Mouse (Mus musculus) liver, embryonic 15.5 days (tissue): ENCODE results near the gene Mapk8ip1. TPM values are rescaled to one million over a fixed set of nuclear protein-coding genes. Genes with fewer than 3 reads are reported as not detected.
A peak's percentile ranks its signal among the peaks of the same experiment; 100 is the strongest.

ENCODE experiments used
- ATAC-seq: fragments of 200-750 bp; cut with Nextera tagmentation; 2 replicates; pipeline ENCODE4 v1.8.0; 2017; ENCODE audit warnings: moderate number of reproducible peaks, mild to moderate bottlenecking, moderate library complexity; ENCODE audit not compliant: insufficient read depth
- H3K27ac ChIP-seq: fragments of 300-500 bp; sonication (generic); replicated peaks from 2 replicates; pipeline ENCODE4 v1.5.1; 2015; ENCODE audit warnings: mild to moderate bottlenecking, inconsistent platforms
- H3K27me3 ChIP-seq: fragments of 300-500 bp; sonication (generic); 2 replicates; pipeline ENCODE4 v1.6.1; 2015; ENCODE audit warnings: mild to moderate bottlenecking, inconsistent platforms
- H3K36me3 ChIP-seq: fragments of 300-500 bp; sonication (generic); replicated peaks from 2 replicates; pipeline ENCODE4 v1.6.1; 2015; ENCODE audit warnings: moderate library complexity, mild to moderate bottlenecking, inconsistent platforms
- H3K4me1 ChIP-seq: fragments of 300-500 bp; sonication (generic); replicated peaks from 2 replicates; pipeline ENCODE4 v1.6.1; 2015; ENCODE audit warnings: inconsistent platforms
- H3K4me2 ChIP-seq: fragments of 300-500 bp; sonication (generic); 2 replicates; pipeline ENCODE4 v1.6.1; 2015; ENCODE audit warnings: moderate library complexity, mild to moderate bottlenecking, inconsistent platforms
- H3K4me3 ChIP-seq: fragments of 300-500 bp; sonication (generic); replicated peaks from 2 replicates; pipeline ENCODE4 v1.5.1; 2015; ENCODE audit warnings: mild to moderate bottlenecking, inconsistent platforms
- H3K9ac ChIP-seq: fragments of 300-500 bp; sonication (generic); 2 replicates; pipeline ENCODE4 v1.6.1; 2015; ENCODE audit warnings: moderate library complexity, mild to moderate bottlenecking, inconsistent platforms
- H3K9me3 ChIP-seq: fragments of 300-500 bp; sonication (generic); replicated peaks from 2 replicates; pipeline ENCODE4 v1.6.1; 2016; ENCODE audit warnings: inconsistent platforms
- WGBS: fragments of 180-500 bp; shearing (Covaris S2); methylation state at CpG from one replicate; pipeline ENCODE4 v1.1.7; 2015; ENCODE audit warnings: mixed read lengths; ENCODE audit not compliant: insufficient replicate concordance; 5-methylcytosine and 5-hydroxymethylcytosine counted together
- polyA plus RNA-seq: library from polyadenylated mRNA; unstranded; fragments of >200 nt; fragmentation: Nextera tagmentation; extraction: Ambion mirVana; gene quantifications from 2 replicates; pipeline ENCODE4 v1.2.1, GENCODE M21; 2015

Gene Mapk8ip1
- polyA plus RNA-seq, 1 experiment from 2014 or later: 1.9 TPM

DNA sequence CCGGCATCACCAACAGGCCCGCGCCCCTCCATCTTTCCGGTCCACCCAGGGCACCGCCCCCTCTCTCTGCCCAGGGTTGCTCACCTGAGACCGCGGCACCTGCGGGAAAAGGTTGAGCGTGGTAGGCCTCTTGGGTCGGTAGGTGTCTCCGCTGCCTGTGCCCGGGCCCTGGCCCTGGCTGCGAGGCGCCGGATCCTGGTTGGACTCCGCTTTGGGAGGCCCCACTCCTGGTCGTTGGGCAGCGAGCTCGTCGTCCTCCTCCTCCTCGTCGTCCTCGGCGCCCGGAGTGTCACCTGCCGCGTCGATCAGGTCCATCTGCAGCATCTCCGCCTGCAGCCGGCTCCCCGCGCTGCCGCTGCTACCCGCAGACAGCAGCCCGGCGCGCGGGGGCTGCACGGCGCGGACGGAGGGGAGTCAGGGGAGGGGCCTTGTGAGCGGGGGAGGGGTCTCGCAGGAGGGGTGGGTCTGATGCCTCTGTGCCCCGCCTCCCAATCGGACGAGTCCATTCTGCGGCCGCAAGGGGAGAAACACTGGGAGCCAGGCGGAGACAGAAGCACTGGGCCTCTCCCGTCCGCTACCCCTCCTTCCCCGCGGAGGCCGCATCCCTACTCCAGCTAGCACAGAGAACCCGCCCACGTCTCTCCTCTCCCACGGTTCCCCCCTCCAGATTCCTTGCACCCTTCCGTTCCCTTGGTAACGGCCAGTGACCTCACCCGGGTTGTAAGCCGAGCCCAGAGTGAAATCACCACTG, 12.0 kb downstream of the Mapk8ip1 start:
- H3K36me3 ChIP-seq: no peaks in the 10 kb centered on the region
- no peaks in the 10 kb centered on the region for H3K9me3 ChIP-seq
- ATAC-seq: peak; percentile 35
- H3K4me1 ChIP-seq: peaks cover 24% of the 10 kb centered on the region
- H3K9ac ChIP-seq: no peak overlapping the region
- H3K4me3 ChIP-seq: peak overlapping the region; percentile 48
- H3K27me3 ChIP-seq: peaks cover 80% of the 10 kb centered on the region
- WGBS: 1% methylated on average over 58 of the region's 62 CpGs
- peak overlapping the region; percentile 64 for H3K4me2 ChIP-seq
- no peak overlapping the region for H3K27ac ChIP-seq

DNA sequence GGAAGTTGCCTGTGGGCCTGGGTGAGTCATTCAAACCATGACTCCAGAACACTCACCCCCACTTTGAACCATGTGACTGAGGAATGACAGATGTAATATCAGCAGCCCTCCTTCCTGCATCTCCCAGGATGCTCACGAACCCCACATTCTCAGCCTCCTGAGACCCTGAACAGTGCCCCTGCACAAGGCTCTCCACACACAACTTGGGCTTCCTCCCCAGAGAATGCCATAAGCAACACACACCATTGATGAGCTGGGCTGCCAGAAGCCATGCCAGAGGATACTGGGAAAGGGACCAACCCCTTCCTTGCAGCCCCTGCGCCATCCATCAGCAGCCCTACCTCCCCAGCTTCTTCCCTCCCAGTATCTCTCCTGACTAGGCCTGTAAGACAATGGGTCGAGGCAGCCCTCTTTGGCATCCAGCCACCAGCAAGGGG, 13.0 kb downstream of the Mapk8ip1 start:
- no peaks in the 10 kb centered on the region for H3K36me3 ChIP-seq
- H3K9me3 ChIP-seq: no peaks in the 10 kb centered on the region
- peaks cover 24% of the 10 kb centered on the region for H3K4me1 ChIP-seq
- ATAC-seq: no peak
- H3K27me3 ChIP-seq: peaks cover 70% of the 10 kb centered on the region
- no peak overlapping the region for H3K4me2 ChIP-seq
- WGBS: 51% methylated on average over 3 of the region's 3 CpGs
- no peak overlapping the region for H3K27ac ChIP-seq
- H3K9ac ChIP-seq: no peak overlapping the region
- H3K4me3 ChIP-seq: no peak overlapping the region

DNA sequence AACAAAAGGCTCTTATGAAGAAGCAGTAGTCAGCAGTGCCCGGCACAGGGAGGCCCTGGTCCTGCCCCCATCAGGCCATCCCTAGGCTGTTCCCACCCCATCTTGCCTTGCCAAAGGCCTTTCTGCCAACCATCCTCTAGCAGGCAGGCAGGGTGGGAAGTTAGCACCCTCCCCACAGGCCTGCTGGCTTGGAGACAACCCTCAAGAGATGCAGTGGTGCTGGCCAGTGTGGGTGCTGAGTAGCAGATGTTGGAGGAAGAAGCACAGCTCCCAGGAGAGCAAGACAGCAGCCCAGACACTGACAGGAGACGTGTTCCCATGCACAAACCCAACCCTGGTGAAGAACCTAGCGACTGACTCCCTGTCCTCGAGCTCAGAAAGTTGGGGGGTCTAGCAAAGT, 13.4 kb downstream of the Mapk8ip1 start:
- H3K4me2 ChIP-seq: no peak overlapping the region
- H3K4me3 ChIP-seq: no peak overlapping the region
- no peak overlapping the region for H3K9ac ChIP-seq
- 51% methylated on average over 4 of the region's 4 CpGs for WGBS
- no peaks in the 10 kb centered on the region for H3K9me3 ChIP-seq
- peaks cover 65% of the 10 kb centered on the region for H3K27me3 ChIP-seq
- H3K36me3 ChIP-seq: no peaks in the 10 kb centered on the region
- ATAC-seq: no peak
- peaks cover 24% of the 10 kb centered on the region for H3K4me1 ChIP-seq
- H3K27ac ChIP-seq: no peak overlapping the region

DNA sequence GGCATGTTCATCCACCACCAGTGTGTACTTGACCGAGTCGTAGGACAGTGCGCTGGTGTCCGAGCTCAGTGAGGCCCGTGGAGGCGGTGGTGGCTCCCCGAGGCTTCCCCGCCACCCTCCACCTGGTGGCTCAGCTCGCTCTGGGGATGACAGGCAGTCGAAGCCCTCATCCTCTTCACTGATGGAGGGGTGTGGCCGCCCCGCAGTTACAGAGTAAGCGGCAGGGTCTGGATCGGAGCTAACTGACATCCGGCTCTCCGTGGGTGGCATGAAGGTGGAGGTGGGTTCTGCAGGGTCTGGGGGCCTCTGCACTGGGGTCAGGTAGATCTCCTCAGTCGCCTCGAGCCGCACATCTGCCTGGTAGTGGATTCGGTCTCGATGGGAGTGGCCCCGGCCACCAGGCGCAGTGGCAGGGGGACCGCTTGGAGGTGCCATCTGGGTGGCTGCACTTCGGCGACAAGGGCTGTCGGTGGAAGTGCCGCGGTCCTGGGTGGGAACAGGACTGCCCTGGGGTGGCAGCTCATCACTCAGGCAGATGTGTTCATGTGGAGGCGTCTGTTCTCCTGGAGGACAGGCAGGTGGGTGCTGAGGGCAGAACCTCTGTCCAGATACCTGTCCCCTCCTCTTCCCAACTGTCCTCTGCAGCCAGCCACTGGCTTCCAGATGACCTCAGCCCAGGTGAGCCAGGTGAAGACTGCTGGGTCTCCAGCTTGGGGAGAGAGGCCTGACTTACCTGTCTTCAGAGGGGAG, 14.1 kb downstream of the Mapk8ip1 start:
- 75% methylated on average over 30 of the region's 30 CpGs for WGBS

DNA sequence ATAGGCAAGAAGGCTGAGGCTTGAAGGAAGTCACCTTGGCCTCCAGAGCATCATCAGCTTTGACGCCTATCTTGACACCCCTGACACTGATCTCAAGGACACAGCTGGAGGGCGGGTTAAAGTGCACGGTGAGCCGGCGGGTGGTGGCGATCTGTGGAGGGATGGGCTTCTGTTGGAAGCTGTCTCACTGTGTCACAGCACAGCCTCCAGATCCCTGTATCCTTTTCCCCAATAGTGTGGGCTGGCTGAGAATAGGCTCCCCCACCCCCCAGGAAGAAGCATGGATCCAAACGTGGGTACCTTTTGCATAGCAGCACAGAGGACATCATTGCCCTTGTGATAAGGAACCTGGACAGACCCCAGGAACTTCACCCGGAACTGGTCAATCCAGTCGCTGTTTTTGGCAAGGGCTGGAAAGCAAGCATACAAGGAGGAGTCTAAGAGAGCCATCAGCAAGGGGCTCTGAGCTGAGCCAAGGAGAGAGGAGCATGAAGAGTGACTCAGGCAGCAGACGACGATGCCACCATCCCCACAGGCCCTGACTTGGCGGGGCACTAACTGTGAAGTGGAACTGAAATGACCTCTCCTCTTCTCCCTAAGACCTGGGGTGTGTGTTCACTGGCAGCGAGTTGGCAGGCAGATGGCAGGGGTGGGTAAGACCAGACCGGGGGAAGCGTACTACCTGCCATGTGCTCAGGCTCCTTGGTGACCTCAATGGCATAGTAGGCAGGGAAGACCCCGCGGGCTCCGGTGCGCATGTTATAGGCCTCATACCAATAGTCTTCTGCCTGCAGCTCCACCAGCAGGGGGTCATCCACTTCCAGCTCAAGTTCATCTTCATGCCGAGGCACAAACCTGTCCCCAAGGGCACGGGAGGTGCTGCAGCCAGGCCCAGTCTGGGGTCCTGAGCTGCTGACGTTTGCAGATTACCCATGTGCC, 15.7 kb downstream of the Mapk8ip1 start:
- H3K36me3 ChIP-seq: peaks cover 22% of the 10 kb centered on the region
- H3K27me3 ChIP-seq: peaks cover 43% of the 10 kb centered on the region
- peaks cover 11% of the 10 kb centered on the region for H3K4me1 ChIP-seq
- H3K27ac ChIP-seq: no peak overlapping the region
- 63% methylated on average over 22 of the region's 22 CpGs for whole genome bisulfite sequencing
- H3K4me2 ChIP-seq: no peak overlapping the region
- no peaks in the 10 kb centered on the region for H3K9me3 ChIP-seq
- no peak overlapping the region for H3K4me3 ChIP-seq
- ATAC-seq: no peak
- H3K9ac ChIP-seq: no peak overlapping the region

More for the DNA sequence above, 14.1 kb downstream of the Mapk8ip1 start:
- Histone ChIP-seq H3K4me1 (peaks cover 17% of the 10 kb centered on the region), H3K27ac (no peak overlapping the region), H3K9me3 (no peaks in the 10 kb centered on the region), H3K4me2 (no peak overlapping the region), H3K9ac (no peak overlapping the region), H3K4me3 (no peak overlapping the region), H3K27me3 (peaks cover 59% of the 10 kb centered on the region), H3K36me3 (peaks cover 5% of the 10 kb centered on the region; the same call in 1 of the 2 replicates)
- ATAC-seq: no peak

DNA sequence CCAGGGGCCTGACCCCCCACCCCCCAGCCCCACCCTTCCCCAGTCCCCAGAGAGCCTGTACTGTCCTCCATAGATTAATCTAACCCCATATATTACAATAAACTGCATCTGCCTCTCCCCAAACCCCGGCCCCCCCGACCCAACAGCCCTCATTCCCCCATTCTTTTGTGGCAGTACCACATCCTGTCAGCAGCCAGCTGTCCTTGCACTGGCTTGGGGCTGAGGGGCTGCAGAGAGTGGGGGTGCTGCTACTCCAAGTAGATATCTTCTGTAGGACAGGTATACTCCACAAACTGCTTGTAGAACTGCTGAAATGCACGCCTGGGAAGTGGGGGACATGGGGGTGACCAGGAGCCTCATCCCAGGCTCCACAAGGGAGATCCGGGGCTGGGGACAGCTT, 17.0 kb downstream of the Mapk8ip1 start:
- H3K4me2 ChIP-seq: no peak overlapping the region
- 50% methylated on average over 4 of the region's 4 CpGs for WGBS
- ATAC-seq: no peak
- no peak overlapping the region for H3K27ac ChIP-seq
- H3K4me1 ChIP-seq: peaks cover 1% of the 10 kb centered on the region
- H3K9ac ChIP-seq: no peak overlapping the region
- H3K9me3 ChIP-seq: no peaks in the 10 kb centered on the region
- H3K36me3 ChIP-seq: peaks cover 34% of the 10 kb centered on the region
- H3K27me3 ChIP-seq: peaks cover 30% of the 10 kb centered on the region
- no peak overlapping the region for H3K4me3 ChIP-seq

DNA sequence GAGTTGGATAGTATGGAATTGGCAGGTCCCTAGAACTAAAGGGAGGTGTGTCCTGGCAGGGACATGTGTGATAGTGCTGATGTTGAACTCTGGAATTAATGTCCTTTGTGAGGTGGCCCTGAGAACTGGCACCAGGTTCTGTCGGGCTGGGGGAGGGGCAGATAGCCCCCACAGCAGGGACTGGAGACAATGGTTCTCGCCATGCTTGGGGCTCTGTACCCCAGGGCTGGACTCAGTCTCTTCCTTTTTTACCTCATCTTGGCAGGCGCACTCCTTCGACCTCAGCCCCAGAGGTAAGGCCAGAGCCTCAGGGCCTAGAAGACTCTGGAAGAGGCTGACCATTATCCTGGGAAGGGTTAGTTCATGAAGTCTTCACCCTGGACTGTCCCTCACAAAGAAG, 18.3 kb downstream of the Mapk8ip1 start:
- Histone ChIP-seq H3K4me3 (no peak overlapping the region), H3K27me3 (peaks cover 17% of the 10 kb centered on the region), H3K27ac (no peak overlapping the region), H3K4me1 (no peaks in the 10 kb centered on the region), H3K36me3 (peaks cover 48% of the 10 kb centered on the region), H3K9ac (no peak overlapping the region), H3K4me2 (no peak overlapping the region), H3K9me3 (no peaks in the 10 kb centered on the region)
- 66% methylated on average over 4 of the region's 4 CpGs for WGBS
- no peak for ATAC-seq

DNA sequence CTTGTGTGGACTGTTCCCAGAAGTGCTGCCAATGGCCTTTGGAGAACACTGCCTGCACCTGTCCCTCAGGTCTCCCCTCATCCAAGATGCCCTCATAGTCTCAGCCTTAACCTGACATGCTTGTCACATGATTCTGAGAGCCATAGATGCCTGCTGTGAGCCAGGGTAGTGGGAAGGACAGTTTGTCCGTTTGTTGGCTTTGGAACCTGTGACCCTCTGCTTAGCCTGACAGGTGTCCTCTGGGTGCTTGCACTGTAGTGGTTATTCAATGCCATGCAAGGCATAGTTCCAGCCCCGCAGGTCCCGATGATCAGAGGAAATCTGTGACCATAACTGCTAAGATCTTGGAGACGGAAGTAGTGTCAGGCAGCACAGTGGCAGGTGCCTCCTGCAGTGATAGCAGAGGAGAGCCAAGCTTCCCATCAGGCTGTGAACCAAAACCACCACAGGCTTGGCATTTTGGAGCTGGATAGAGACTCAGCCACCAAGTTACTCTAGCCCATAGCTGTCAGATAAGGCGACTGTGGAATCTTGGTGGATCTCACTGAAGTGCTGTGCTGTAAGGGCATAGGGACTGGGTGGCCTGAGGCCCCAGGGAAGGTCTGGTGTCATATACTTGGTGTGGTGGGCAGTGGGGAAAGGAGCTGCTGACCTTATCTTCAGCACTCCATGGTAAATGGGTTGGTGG, 19.0 kb downstream of the Mapk8ip1 start, which contains the start of gene 1700029I15Rik:
TSS of gene 1700029I15Rik (plus strand) at position 638 of the 688 bp plus-strand sequence.
- Histone ChIP-seq H3K27me3 (peaks cover 9% of the 10 kb centered on the region), H3K9me3 (no peaks in the 10 kb centered on the region), H3K9ac (no peak within 1 kb of the TSS), H3K4me2 (no peak within 1 kb of the TSS), H3K4me1 (no peaks in the 10 kb centered on the region), H3K36me3 (peaks cover 55% of the 10 kb centered on the region), H3K27ac (no peak within 1 kb of the TSS), H3K4me3 (no peak within 1 kb of the TSS)
- no peak for ATAC-seq
- WGBS: 75% methylated on average over 5 of the region's 5 CpGs

DNA sequence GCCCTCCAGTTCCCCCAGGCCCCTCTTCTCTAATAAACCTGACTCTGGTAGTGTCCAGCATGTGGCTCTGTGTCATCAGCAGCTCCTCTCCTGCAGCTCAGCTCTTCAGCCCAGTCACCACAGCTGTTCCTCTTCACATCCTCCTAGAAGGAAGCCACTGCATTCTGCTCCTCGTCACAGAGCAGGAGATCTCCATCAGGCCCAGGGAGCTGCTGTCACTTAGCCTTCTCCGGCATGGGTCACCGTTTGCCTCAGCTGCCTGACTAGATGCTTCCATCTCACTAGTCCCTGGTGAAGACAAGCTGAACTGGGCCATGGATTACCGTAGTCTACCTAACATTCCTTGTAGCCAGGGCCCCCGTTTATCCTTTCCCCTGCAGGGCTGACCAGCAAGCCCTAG, 19.9 kb downstream of the Mapk8ip1 start:
- ATAC-seq: no peak
- H3K27me3 ChIP-seq: peaks cover under 1% of the 10 kb centered on the region; the same call in 1 of the 2 replicates
- H3K4me2 ChIP-seq: no peak overlapping the region
- no peak overlapping the region for H3K27ac ChIP-seq
- 77% methylated on average over 5 of the region's 5 CpGs for WGBS
- no peaks in the 10 kb centered on the region for H3K9me3 ChIP-seq
- H3K36me3 ChIP-seq: peaks cover 56% of the 10 kb centered on the region
- H3K4me3 ChIP-seq: no peak overlapping the region
- H3K9ac ChIP-seq: no peak overlapping the region
- H3K4me1 ChIP-seq: peaks cover 4% of the 10 kb centered on the region

DNA sequence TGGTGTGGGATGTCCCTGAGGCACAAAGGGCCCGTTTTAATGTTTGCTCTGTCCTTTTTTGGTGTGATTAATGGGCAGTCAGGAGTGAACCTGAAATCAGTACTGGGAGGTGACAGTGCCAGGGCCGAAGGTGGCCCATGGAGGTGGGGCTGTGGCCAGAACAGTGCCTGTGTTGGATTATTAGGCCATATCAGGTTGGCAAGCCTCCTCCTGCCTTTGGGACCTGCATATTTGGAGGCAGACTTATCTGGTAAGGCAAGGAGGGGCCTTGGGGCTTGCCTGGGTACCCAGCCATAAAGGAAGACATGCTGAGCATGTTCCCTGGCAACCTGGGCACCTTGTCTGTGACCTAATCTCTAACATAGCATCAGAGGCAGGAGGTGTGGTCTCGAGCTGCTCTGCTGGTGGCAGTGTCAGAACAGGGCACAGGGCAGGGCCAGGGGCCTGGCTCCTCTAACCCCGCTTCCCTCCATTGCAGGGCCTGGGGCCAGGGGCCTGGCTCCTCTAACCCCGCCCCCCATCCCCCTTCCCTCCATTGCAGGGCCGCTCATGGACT, 20.5 kb downstream of the Mapk8ip1 start:
- Histone ChIP-seq H3K4me2 (no peak overlapping the region), H3K9ac (no peak overlapping the region), H3K27me3 (no peaks in the 10 kb centered on the region), H3K27ac (no peak overlapping the region), H3K36me3 (peaks cover 56% of the 10 kb centered on the region), H3K4me3 (no peak overlapping the region), H3K4me1 (peaks cover 10% of the 10 kb centered on the region), H3K9me3 (no peaks in the 10 kb centered on the region)
- no peak for ATAC-seq
- WGBS: 78% methylated on average over 6 of the region's 6 CpGs
